Mouse (Mus musculus): ENCODE measurements around the gene Myo5a.

GRCm38 (mm10) chr9:75071029-75071705 is 352 bp downstream of the Myo5a start:
- TF ChIP-seq CTCF (IDR thresholded peaks at IDR 0.05; ENCODE audit: low read depth) (no peak), EP300 (IDR thresholded peaks at IDR 0.05; ENCODE audit: low read depth) (no peak)
